In the genomic region with DNA sequence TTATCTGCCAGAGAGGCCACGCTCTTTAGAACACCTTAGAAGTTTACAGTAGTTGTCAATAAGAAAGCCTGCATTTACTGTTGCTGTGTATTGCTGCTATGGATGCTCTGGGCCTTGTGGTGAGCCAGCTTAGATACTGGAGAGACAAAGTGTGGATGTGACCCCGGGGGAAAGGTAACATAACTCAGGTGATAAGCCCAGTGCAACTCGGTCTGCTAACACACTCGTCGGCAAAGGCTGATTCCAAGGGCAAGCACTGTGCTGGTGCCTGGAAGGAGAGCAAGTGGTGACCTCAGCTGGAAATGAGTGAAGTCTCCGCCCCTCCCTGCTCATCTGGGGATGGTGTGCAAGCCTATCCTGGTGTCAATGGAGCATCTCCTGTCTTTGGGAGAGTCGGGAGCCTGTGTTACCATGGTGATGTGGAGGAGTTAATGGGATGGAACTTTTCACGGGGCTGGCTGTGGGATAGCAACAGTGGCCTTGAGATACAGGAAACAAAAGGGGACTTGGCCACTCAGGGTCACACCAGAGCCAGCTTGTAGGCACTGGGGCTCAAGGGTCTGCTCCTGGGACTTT, we compare ENCODE assay signal across 13 mouse cellular contexts.
DNase-seq lines count a peak whose midpoint lies in the region; ATAC-seq lines count a peak whose summit lies in the region.
"Had no signal": no experiment of that assay in that cellular context is flagged by ENCODE, and none has a peak within 500 bp of the region (broad histone marks: within the 10 kb centered on the region; RNA-seq: fewer than 3 reads in every experiment).

No protein-coding gene starts in this region.

- DNase-seq in embryonic facial prominence, embryonic 10.5 days (ENCODE audit: low spot score): peak; percentile 12
- peak; percentile 29 for DNase-seq in midbrain, embryonic 10.5 days (ENCODE audit: low spot score)
- peak; percentile 43 for DNase-seq in retina, embryonic 14.5 days (ENCODE audit: low spot score)
- DNase-seq in gastrocnemius, postnatal 14 days: no peak
- no peak for DNase-seq in heart, postnatal 4 days
- no peak for DNase-seq in lung, postnatal 25 days (ENCODE audit: low spot score)
- DNase-seq: adrenal gland, postnatal 14 days; lung, postnatal 4 days; thymus, adult 2 months had no signal

- WGBS in embryonic facial prominence, embryonic 10.5 days: 57% methylated on average over 8 of the region's 8 CpGs
- 56% methylated on average over 8 of the region's 8 CpGs for WGBS in midbrain, embryonic 10.5 days

- intact Hi-C loops in gastrocnemius, postnatal 14 days (cut with DNase I; ENCODE audit: low total_unique reads): no loop called here

- no peak overlapping the region for H3K27ac ChIP-seq in embryonic facial prominence, embryonic 10.5 days (replicated peaks)
- 0 out of 2 replicates have a peak overlapping the region, but pooled peaks have one; percentile 52 for H3K27ac ChIP-seq in midbrain, embryonic 10.5 days (replicated peaks)
- H3K27ac ChIP-seq: liver, embryonic 12.5 days had no signal

- H3K27me3 ChIP-seq in megakaryocyte, embryonic 14.5 days (replicated peaks): peaks cover 4% of the 10 kb centered on the region
- H3K27me3 ChIP-seq in embryonic facial prominence, embryonic 10.5 days (replicated peaks; ENCODE audit: low read depth, poor library complexity, severe bottlenecking): no peaks in the 10 kb centered on the region
- no peaks in the 10 kb centered on the region for H3K27me3 ChIP-seq in midbrain, embryonic 10.5 days (ENCODE audit: low read depth, poor library complexity, severe bottlenecking)
- H3K27me3 ChIP-seq: liver, embryonic 12.5 days had no signal

- ATAC-seq in megakaryocyte, adult 5-6 weeks (ENCODE audit: poor library complexity, severe bottlenecking): no peak
- ATAC-seq: liver, embryonic 12.5 days had no signal

- H3K9me3 ChIP-seq in megakaryocyte, embryonic 14.5 days: peaks cover 15% of the 10 kb centered on the region
- H3K9me3 ChIP-seq in embryonic facial prominence, embryonic 10.5 days: no peaks in the 10 kb centered on the region
- no peaks in the 10 kb centered on the region for H3K9me3 ChIP-seq in midbrain, embryonic 10.5 days (replicated peaks)

- H3K4me3 ChIP-seq in megakaryocyte, embryonic 14.5 days (replicated peaks): peak overlapping the region; percentile 26
- no peak overlapping the region for H3K4me3 ChIP-seq in embryonic facial prominence, embryonic 10.5 days
- H3K4me3 ChIP-seq in midbrain, embryonic 10.5 days: no peak overlapping the region
- H3K4me3 ChIP-seq: erythroblast, embryonic 14.5 days; liver, embryonic 12.5 days had no signal

- H3K36me3 ChIP-seq in megakaryocyte, embryonic 14.5 days (replicated peaks; ENCODE audit: low read length): no peaks in the 10 kb centered on the region
- H3K36me3 ChIP-seq in embryonic facial prominence, embryonic 10.5 days (replicated peaks): no peaks in the 10 kb centered on the region
- no peaks in the 10 kb centered on the region for H3K36me3 ChIP-seq in midbrain, embryonic 10.5 days
- H3K36me3 ChIP-seq: liver, embryonic 12.5 days had no signal

- no peaks in the 10 kb centered on the region for H3K4me1 ChIP-seq in megakaryocyte, embryonic 14.5 days
- H3K4me1 ChIP-seq in embryonic facial prominence, embryonic 10.5 days: peaks cover 9% of the 10 kb centered on the region; the same call in 1 of the 2 replicates
- peaks cover 16% of the 10 kb centered on the region for H3K4me1 ChIP-seq in midbrain, embryonic 10.5 days
- H3K4me1 ChIP-seq: liver, embryonic 12.5 days had no signal

Comparison
In these comparisons a context has a peak if more than half of its experiments do, and no peak if none do; other contexts are left out.
1. DNase-seq: peak in embryonic facial prominence, embryonic 10.5 days (single experiment), midbrain, embryonic 10.5 days (single experiment) and retina, embryonic 14.5 days (single experiment); none in gastrocnemius, postnatal 14 days (single experiment), heart, postnatal 4 days (single experiment) and lung, postnatal 25 days (single experiment).